Comparison of ENCODE assay signal across 7 mouse cellular contexts in the genomic region with DNA sequence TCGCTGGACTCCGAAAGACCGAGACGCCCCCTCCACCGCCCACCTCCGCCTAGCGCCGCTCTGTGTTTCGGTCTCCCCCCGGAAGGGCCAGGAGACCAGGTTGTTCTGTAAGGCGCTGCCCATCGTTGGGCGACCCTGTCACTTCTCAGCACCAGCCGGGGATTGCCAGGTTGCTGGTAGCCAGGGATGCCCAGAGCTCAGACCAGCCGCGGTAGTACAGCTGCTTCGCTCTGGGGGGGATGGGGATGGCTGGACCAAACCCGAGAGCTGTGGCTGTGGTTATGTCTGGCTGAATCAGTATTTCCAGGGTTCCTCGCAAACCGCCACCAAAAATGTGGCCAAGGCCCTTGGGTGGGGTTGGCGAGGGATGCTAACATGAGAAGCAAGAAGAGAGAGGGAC. TPM values are rescaled to one million over a fixed set of nuclear protein-coding genes. Genes with fewer than 3 reads are reported as not detected.
DNase-seq lines count a peak whose midpoint lies in the region; ATAC-seq and TF ChIP-seq lines count a peak whose summit lies in the region.

No protein-coding gene starts in this region.

- peak overlapping the region; percentile 83 for H3K4me2 ChIP-seq in neural tube, embryonic 11.5 days (ENCODE audit: low read depth)
- peak overlapping the region; percentile 88 for H3K4me2 ChIP-seq in liver, embryonic 11.5 days
- peak overlapping the region; percentile 95 for H3K4me2 ChIP-seq in stomach, postnatal 0 days (replicated peaks; ENCODE audit: low read depth)

- H3K9me3 ChIP-seq in neural tube, embryonic 11.5 days (ENCODE audit: control insufficient read depth, low read length): no peaks in the 10 kb centered on the region
- H3K9me3 ChIP-seq in forebrain, embryonic 10.5 days: no peaks in the 10 kb centered on the region
- no peaks in the 10 kb centered on the region for H3K9me3 ChIP-seq in liver, embryonic 11.5 days (ENCODE audit: control insufficient read depth, low read length)
- H3K9me3 ChIP-seq in stomach, postnatal 0 days (ENCODE audit: control insufficient read depth, low read length): no peaks in the 10 kb centered on the region

- TF ChIP-seq CTCF in stomach, postnatal 0 days (IDR thresholded peaks at IDR 0.05; ENCODE audit: low read depth): no peak

- no peaks in the 10 kb centered on the region for H3K36me3 ChIP-seq in neural tube, embryonic 11.5 days (ENCODE audit: control insufficient read depth, insufficient read depth, low read length)
- no peaks in the 10 kb centered on the region for H3K36me3 ChIP-seq in forebrain, embryonic 10.5 days (replicated peaks)
- H3K36me3 ChIP-seq in liver, embryonic 11.5 days (ENCODE audit: control insufficient read depth, insufficient read depth, low read length): no peaks in the 10 kb centered on the region
- no peaks in the 10 kb centered on the region for H3K36me3 ChIP-seq in stomach, postnatal 0 days (ENCODE audit: control insufficient read depth, insufficient read depth, low read length)

- peak overlapping the region; percentile 67 for H3K27ac ChIP-seq in neural tube, embryonic 11.5 days (ENCODE audit: low read depth, low read length)
- peak overlapping the region; percentile 79 for H3K27ac ChIP-seq in forebrain, embryonic 10.5 days
- no peak overlapping the region for H3K27ac ChIP-seq in liver, embryonic 11.5 days (ENCODE audit: low read depth, low read length)
- no peak overlapping the region for H3K27ac ChIP-seq in stomach, postnatal 0 days (replicated peaks)

- peak; percentile 57 for ATAC-seq in neural tube, embryonic 11.5 days (ENCODE audit: insufficient read depth, low FRiP score, low TSS enrichment)
- no peak; the same call in 1 of the 2 replicates for ATAC-seq in liver, embryonic 11.5 days (replicated peaks; ENCODE audit: low FRiP score)
- ATAC-seq in stomach, postnatal 0 days (ENCODE audit: low FRiP score, low TSS enrichment): no peak; the same call in 1 of the 2 replicates

- no peak for DNase-seq in neural tube, embryonic 11.5 days (ENCODE audit: low spot score)
- no peak for DNase-seq in neural tube, embryonic 10.5 days (ENCODE audit: extremely low spot score, low spot score)
- no peak for DNase-seq in forebrain, embryonic 10.5 days (ENCODE audit: extremely low spot score, low spot score)
- no peak for DNase-seq in liver, embryonic 11.5 days (ENCODE audit: low spot score)
- DNase-seq in stomach, postnatal 0 days (ENCODE audit: low spot score): no peak
- no peak for DNase-seq in c-Kit-positive CD71-positive TER-119-positive erythroid progenitor cells, embryonic 14.5 days (ENCODE audit: low spot score)
- no peak for DNase-seq in layer of hippocampus, postnatal 10 days (ENCODE audit: low spot score in 2 of 2)

- peak overlapping the region; percentile 58 for H3K4me3 ChIP-seq in neural tube, embryonic 11.5 days (ENCODE audit: low read depth, low read length)
- H3K4me3 ChIP-seq in forebrain, embryonic 10.5 days: peak overlapping the region; percentile 67
- peak overlapping the region; percentile 60 for H3K4me3 ChIP-seq in liver, embryonic 11.5 days (ENCODE audit: low read depth, low read length)
- peak overlapping the region; percentile 57 for H3K4me3 ChIP-seq in stomach, postnatal 0 days (ENCODE audit: low read depth, low read length)

- H3K4me1 ChIP-seq in neural tube, embryonic 11.5 days (ENCODE audit: control insufficient read depth, insufficient read depth, low read length): peaks cover 15% of the 10 kb centered on the region
- H3K4me1 ChIP-seq in forebrain, embryonic 10.5 days: peaks cover 49% of the 10 kb centered on the region
- H3K4me1 ChIP-seq in liver, embryonic 11.5 days (replicated peaks; ENCODE audit: control insufficient read depth, insufficient read depth, low read length): peaks cover 17% of the 10 kb centered on the region
- H3K4me1 ChIP-seq in stomach, postnatal 0 days (replicated peaks; ENCODE audit: control insufficient read depth, insufficient read depth): no peaks in the 10 kb centered on the region; the same call in 1 of the 2 replicates

- TF ChIP-seq EP300 in stomach, postnatal 0 days (optimal IDR thresholded peaks at IDR 0.05): no peak

- peaks cover 15% of the 10 kb centered on the region for H3K27me3 ChIP-seq in neural tube, embryonic 11.5 days (ENCODE audit: control insufficient read depth, insufficient read depth, low read length)
- H3K27me3 ChIP-seq in forebrain, embryonic 10.5 days (ENCODE audit: poor library complexity, severe bottlenecking): peaks cover 54% of the 10 kb centered on the region
- H3K27me3 ChIP-seq in liver, embryonic 11.5 days (replicated peaks; ENCODE audit: control insufficient read depth, insufficient read depth, low read length): peaks cover 27% of the 10 kb centered on the region
- no peaks in the 10 kb centered on the region for H3K27me3 ChIP-seq in stomach, postnatal 0 days (ENCODE audit: control insufficient read depth, insufficient read depth, low read length)

- H3K9ac ChIP-seq in neural tube, embryonic 11.5 days (ENCODE audit: low read length): peak overlapping the region; percentile 56
- peak overlapping the region; percentile 23; the same call in 1 of the 2 replicates for H3K9ac ChIP-seq in liver, embryonic 11.5 days (ENCODE audit: low read depth, low read length)
- 0 out of 2 replicates have a peak overlapping the region, but pooled peaks have one; percentile 35 for H3K9ac ChIP-seq in stomach, postnatal 0 days (ENCODE audit: low read length)

- WGBS in neural tube, embryonic 11.5 days: under 1% methylated on average over 21 of the region's 21 CpGs
- under 1% methylated on average over 21 of the region's 21 CpGs for WGBS in forebrain, embryonic 10.5 days
- 2% methylated on average over 21 of the region's 21 CpGs for WGBS in liver, embryonic 11.5 days
- WGBS in stomach, postnatal 0 days: 2% methylated on average over 20 of the region's 21 CpGs

RNA-seq across cellular contexts. Expression of a gene that starts 0.5 kb away (rescaled TPM):
- polyA plus RNA-seq in neural tube, embryonic 11.5 days (2014; fragmentation: Nextera tagmentation; extraction: Ambion mirVana): 4.8 and 5.2 TPM in 2 replicates
- 2.3 and 2.8 TPM in 2 replicates for polyA plus RNA-seq in forebrain, embryonic 10.5 days (2016; fragmentation: Nextera tagmentation; extraction: Ambion mirVana)
- polyA plus RNA-seq in liver, embryonic 11.5 days (2014; fragmentation: Nextera tagmentation; extraction: Ambion mirVana): 3.9 and 4.1 TPM in 2 replicates
- polyA plus RNA-seq in stomach, postnatal 0 days (2015; fragmentation: Nextera tagmentation; extraction: Ambion mirVana): 1.5 TPM in 2 replicates
- total RNA-seq in layer of hippocampus, postnatal 10 days (2021): 10 to 100 TPM; 14.2 to 16.3 TPM

Comparison
In these comparisons a context has a peak if more than half of its experiments do, and no peak if none do; other contexts are left out.
1. H3K27ac ChIP-seq: peak in neural tube, embryonic 11.5 days (single experiment) and forebrain, embryonic 10.5 days (single experiment); none in liver, embryonic 11.5 days (single experiment) and stomach, postnatal 0 days (single experiment).
2. Peak in every context shown above with its lines, with median percentiles within 50 percentile points of each other: H3K4me2 ChIP-seq, H3K4me3 ChIP-seq and H3K9ac ChIP-seq.